Mouse (Mus musculus) testis, postnatal 10 days (tissue): ENCODE results near the gene Ankrd13d.
"Not testable (repeated sequence)": the region's sequence is repeated elsewhere in the genome, so short reads cannot be mapped to it uniquely, and the experiment has no call there.

Experiments used
- DNase-seq: peaks from one replicate; pipeline ENCODE4 v3.0.0; 2021; ENCODE audit warnings: low spot score

The Ankrd13d gene

GRCm38 (mm10) chr19:4261038-4261698 is 21.8 kb downstream of the Ankrd13d start:
- DNase-seq: no peak

GRCm38 (mm10) chr19:4257897-4258252 is 25.1 kb downstream of the Ankrd13d start:
- no peak for DNase-seq

GRCm38 (mm10) chr19:4257216-4257896 is 25.6 kb downstream of the Ankrd13d start:
- DNase-seq: peak; percentile 95

- no peak for DNase-seq
These were observed 27.3 kb downstream of the Ankrd13d start for GRCm38 (mm10) chr19:4255583-4256162.

- DNase-seq: no peak
These were observed 28.7 kb downstream of the Ankrd13d start for GRCm38 (mm10) chr19:4254230-4254629.

GRCm38 (mm10) chr19:4248683-4249082 is 34.3 kb downstream of the Ankrd13d start:
- DNase-seq: not testable (repeated sequence)

- no peak for DNase-seq
These were observed 35.9 kb downstream of the Ankrd13d start for GRCm38 (mm10) chr19:4247010-4247409.

GRCm38 (mm10) chr19:4244775-4245174 is 38.2 kb downstream of the Ankrd13d start:
- DNase-seq: no peak

- DNase-seq: no peak
These were observed 40.5 kb downstream of the Ankrd13d start for GRCm38 (mm10) chr19:4242416-4242815.

- DNase-seq: no peak
These were observed 42.7 kb downstream of the Ankrd13d start for GRCm38 (mm10) chr19:4240247-4240668.

GRCm38 (mm10) chr19:4234548-4234947 is 48.4 kb downstream of the Ankrd13d start:
- no peak for DNase-seq

- DNase-seq: no peak
These were observed 50.3 kb downstream of the Ankrd13d start for GRCm38 (mm10) chr19:4232651-4233050.

- DNase-seq: no peak
These were observed 50.8 kb downstream of the Ankrd13d start for GRCm38 (mm10) chr19:4232186-4232572.

GRCm38 (mm10) chr19:4231253-4232185 is 51.4 kb downstream of the Ankrd13d start, which contains the start of gene Pold4:
Pold4 (plus strand) TSS chr19:4231899.
- peak; percentile 97 for DNase-seq

GRCm38 (mm10) chr19:4230415-4230814 is 52.5 kb downstream of the Ankrd13d start:
- peak; percentile 45 for DNase-seq

GRCm38 (mm10) chr19:4229451-4230076 is 53.4 kb downstream of the Ankrd13d start:
- DNase-seq: peak; percentile 63

- no peak for DNase-seq
These were observed 54.0 kb downstream of the Ankrd13d start for GRCm38 (mm10) chr19:4228891-4229290.

GRCm38 (mm10) chr19:4227894-4228678 is 54.9 kb downstream of the Ankrd13d start:
- peak; percentile 74 for DNase-seq

- DNase-seq: no peak
These were observed 55.5 kb downstream of the Ankrd13d start for GRCm38 (mm10) chr19:4227446-4227845.

GRCm38 (mm10) chr19:4226779-4227178 is 56.2 kb downstream of the Ankrd13d start:
- no peak for DNase-seq

GRCm38 (mm10) chr19:4222165-4222564 is 60.8 kb downstream of the Ankrd13d start:
- no peak for DNase-seq
